ENCODE assay signal across 22 mouse cellular contexts in genomic region chr4:76073286-76073685, GRCm38 (mm10).
DNase-seq lines count a peak whose midpoint lies in the region; ATAC-seq and TF ChIP-seq lines count a peak whose summit lies in the region.
"Had no signal": no experiment of that assay in that cellular context is flagged by ENCODE, and none has a peak within 500 bp of the region (broad histone marks: within the 10 kb centered on the region; RNA-seq: fewer than 3 reads in every experiment).

No protein-coding gene starts in this region.

- H3K36me3 ChIP-seq in kidney, embryonic 15.5 days: peaks cover 16% of the 10 kb centered on the region
- H3K36me3 ChIP-seq in liver, embryonic 12.5 days: no peaks in the 10 kb centered on the region
- no peaks in the 10 kb centered on the region for H3K36me3 ChIP-seq in liver, postnatal 0 days (replicated peaks; ENCODE audit: insufficient read depth, low read length)
- no peaks in the 10 kb centered on the region for H3K36me3 ChIP-seq in liver, embryonic 14.5 days (replicated peaks; ENCODE audit: control insufficient read depth, insufficient read depth, low read depth)
- no peaks in the 10 kb centered on the region for H3K36me3 ChIP-seq in midbrain, postnatal 0 days (ENCODE audit: insufficient read depth, low read length)
- H3K36me3 ChIP-seq: forebrain, embryonic 10.5 days; hindbrain, embryonic 12.5 days; hindbrain, embryonic 15.5 days had no signal

- no peak for DNase-seq in kidney, adult 9 months
- no peak for DNase-seq in liver, postnatal 0 days
- peak; percentile 1 to 34 (median 7) for DNase-seq in liver, embryonic 14.5 days (ENCODE audit: low read depth in 3 of 3, low spot score in 3 of 3)
- no peak for DNase-seq in urinary bladder, postnatal 10 days (ENCODE audit: low spot score)
- no peak for DNase-seq in midbrain, postnatal 0 days (ENCODE audit: low spot score)
- no peak for DNase-seq in cerebellum, adult 18-20 months
- DNase-seq: adrenal gland, postnatal 10 days; adrenal gland, postnatal 36 days; cerebellum, adult 11-12 months; cerebellum, adult 9-10 months; cerebellum, postnatal 14 days; gastrocnemius, postnatal 10 days; heart, adult 11 months had no signal

- no peak for TF ChIP-seq EP300 in liver, postnatal 0 days (IDR thresholded peaks at IDR 0.05; ENCODE audit: low read depth)
- 0 out of 2 replicates have a peak, but pooled peaks have one; percentile 13 for TF ChIP-seq EP300 in liver, embryonic 14.5 days (IDR thresholded peaks at IDR 0.05; ENCODE audit: low read depth)

- H3K4me1 ChIP-seq in kidney, embryonic 15.5 days: no peaks in the 10 kb centered on the region
- H3K4me1 ChIP-seq in liver, embryonic 12.5 days: no peaks in the 10 kb centered on the region
- H3K4me1 ChIP-seq in liver, postnatal 0 days (ENCODE audit: insufficient read depth): no peaks in the 10 kb centered on the region
- H3K4me1 ChIP-seq in liver, embryonic 14.5 days (replicated peaks; ENCODE audit: control insufficient read depth in 2 of 2, insufficient read depth in 2 of 2, low read length in 1 of 2): no peaks in the 10 kb centered on the region; a peak in 1 of 4 replicates
- H3K4me1 ChIP-seq in midbrain, postnatal 0 days (ENCODE audit: insufficient read depth, low read length): no peaks in the 10 kb centered on the region
- H3K4me1 ChIP-seq: forebrain, embryonic 10.5 days; forebrain, embryonic 13.5 days; hindbrain, embryonic 12.5 days; hindbrain, embryonic 15.5 days had no signal

- H3K27ac ChIP-seq in kidney, embryonic 15.5 days: no peak overlapping the region
- no peak overlapping the region for H3K27ac ChIP-seq in liver, embryonic 12.5 days
- H3K27ac ChIP-seq in liver, postnatal 0 days (ENCODE audit: low read depth): no peak overlapping the region
- no peak overlapping the region for H3K27ac ChIP-seq in liver, embryonic 14.5 days
- H3K27ac ChIP-seq in midbrain, postnatal 0 days (ENCODE audit: low read depth, low read length): no peak overlapping the region
- H3K27ac ChIP-seq: forebrain, embryonic 10.5 days; forebrain, embryonic 13.5 days; hindbrain, embryonic 12.5 days; hindbrain, embryonic 15.5 days had no signal

- WGBS in kidney, embryonic 15.5 days: 38% methylated on average over 3 of the region's 3 CpGs
- 50% methylated on average over 3 of the region's 3 CpGs for WGBS in liver, embryonic 12.5 days (ENCODE audit: insufficient replicate concordance)
- 72% methylated on average over 3 of the region's 3 CpGs for WGBS in liver, postnatal 0 days (ENCODE audit: insufficient replicate concordance)
- 41% methylated on average over 3 of the region's 3 CpGs for WGBS in liver, embryonic 14.5 days (ENCODE audit: insufficient replicate concordance)
- WGBS in midbrain, postnatal 0 days: 87% methylated on average over 3 of the region's 3 CpGs

- no peak overlapping the region for H3K9ac ChIP-seq in kidney, embryonic 15.5 days
- no peak overlapping the region for H3K9ac ChIP-seq in liver, embryonic 12.5 days
- H3K9ac ChIP-seq in liver, postnatal 0 days (replicated peaks): no peak overlapping the region
- H3K9ac ChIP-seq in liver, embryonic 14.5 days (replicated peaks): no peak overlapping the region
- H3K9ac ChIP-seq in midbrain, postnatal 0 days (replicated peaks; ENCODE audit: low read length, poor library complexity, severe bottlenecking): no peak overlapping the region
- H3K9ac ChIP-seq: forebrain, embryonic 13.5 days; hindbrain, embryonic 12.5 days; hindbrain, embryonic 15.5 days had no signal

- H3K9me3 ChIP-seq in kidney, embryonic 15.5 days (replicated peaks): no peaks in the 10 kb centered on the region
- no peaks in the 10 kb centered on the region for H3K9me3 ChIP-seq in liver, embryonic 12.5 days (replicated peaks)
- H3K9me3 ChIP-seq in liver, postnatal 0 days (ENCODE audit: low read length): no peaks in the 10 kb centered on the region
- H3K9me3 ChIP-seq in liver, embryonic 14.5 days (ENCODE audit: control insufficient read depth, low read length): no peaks in the 10 kb centered on the region
- no peaks in the 10 kb centered on the region for H3K9me3 ChIP-seq in midbrain, postnatal 0 days (ENCODE audit: low read length)
- H3K9me3 ChIP-seq: forebrain, embryonic 10.5 days; forebrain, embryonic 13.5 days; hindbrain, embryonic 12.5 days; hindbrain, embryonic 15.5 days had no signal

- TF ChIP-seq CTCF in liver, postnatal 0 days (IDR thresholded peaks at IDR 0.05; ENCODE audit: low read depth): no peak
- TF ChIP-seq CTCF in liver, embryonic 14.5 days (IDR thresholded peaks at IDR 0.05; ENCODE audit: low read depth): no peak
- no peak for TF ChIP-seq CTCF in midbrain, postnatal 0 days (IDR thresholded peaks at IDR 0.05)

- no peak overlapping the region for H3K4me2 ChIP-seq in kidney, embryonic 15.5 days
- no peak overlapping the region for H3K4me2 ChIP-seq in liver, embryonic 12.5 days
- no peak overlapping the region for H3K4me2 ChIP-seq in liver, postnatal 0 days (ENCODE audit: low read depth, low read length)
- no peak overlapping the region for H3K4me2 ChIP-seq in liver, embryonic 14.5 days (ENCODE audit: low read depth)
- H3K4me2 ChIP-seq in midbrain, postnatal 0 days (ENCODE audit: low read depth, low read length, poor library complexity, severe bottlenecking): no peak overlapping the region
- H3K4me2 ChIP-seq: forebrain, embryonic 13.5 days; heart, embryonic 11.5 days; hindbrain, embryonic 12.5 days; hindbrain, embryonic 15.5 days had no signal

- no peaks in the 10 kb centered on the region for H3K27me3 ChIP-seq in kidney, embryonic 15.5 days
- no peaks in the 10 kb centered on the region for H3K27me3 ChIP-seq in liver, embryonic 12.5 days (replicated peaks)
- H3K27me3 ChIP-seq in liver, postnatal 0 days (ENCODE audit: insufficient read depth, low read length): no peaks in the 10 kb centered on the region
- no peaks in the 10 kb centered on the region for H3K27me3 ChIP-seq in liver, embryonic 14.5 days (ENCODE audit: control insufficient read depth, insufficient read depth, low read length)
- H3K27me3 ChIP-seq in midbrain, postnatal 0 days (ENCODE audit: insufficient read depth, low read length): no peaks in the 10 kb centered on the region
- H3K27me3 ChIP-seq: forebrain, embryonic 13.5 days; hindbrain, embryonic 12.5 days; hindbrain, embryonic 15.5 days; Patski had no signal

- ATAC-seq in kidney, embryonic 15.5 days (replicated peaks; ENCODE audit: low FRiP score): 0 out of 2 replicates have a peak, but pooled peaks have one; percentile 43
- peak; percentile 84 for ATAC-seq in liver, embryonic 12.5 days
- ATAC-seq in liver, postnatal 0 days: no peak
- ATAC-seq in liver, embryonic 14.5 days (ENCODE audit: insufficient read depth): peak; percentile 60; the same call in 1 of the 2 replicates
- ATAC-seq in midbrain, postnatal 0 days (ENCODE audit: low FRiP score): no peak
- ATAC-seq: forebrain, embryonic 13.5 days; forebrain, embryonic 16.5 days; Patski had no signal

- H3K4me3 ChIP-seq in kidney, embryonic 15.5 days (replicated peaks): no peak overlapping the region
- H3K4me3 ChIP-seq in liver, embryonic 12.5 days: no peak overlapping the region
- H3K4me3 ChIP-seq in liver, postnatal 0 days (ENCODE audit: low read depth, low read length): no peak overlapping the region
- H3K4me3 ChIP-seq in liver, embryonic 14.5 days (ENCODE audit: insufficient read depth in 1 of 2, low read depth in 2 of 2, low read length in 2 of 2): no peak overlapping the region
- H3K4me3 ChIP-seq in midbrain, postnatal 0 days (ENCODE audit: low read depth, low read length): no peak overlapping the region
- H3K4me3 ChIP-seq: forebrain, embryonic 10.5 days; forebrain, embryonic 13.5 days; hindbrain, embryonic 12.5 days; hindbrain, embryonic 15.5 days had no signal

Comparison
In these comparisons a context has a peak if more than half of its experiments do, and no peak if none do; other contexts are left out.
1. ATAC-seq: peak in kidney, embryonic 15.5 days (single experiment), liver, embryonic 12.5 days (single experiment) and liver, embryonic 14.5 days (single experiment); none in liver, postnatal 0 days (single experiment) and midbrain, postnatal 0 days (single experiment).
2. DNase-seq: peak in liver, embryonic 14.5 days (3 of 3); none in kidney, adult 9 months (single experiment), liver, postnatal 0 days (single experiment), urinary bladder, postnatal 10 days (single experiment), midbrain, postnatal 0 days (single experiment) and cerebellum, adult 18-20 months (0 of 2).